In genomic region chr9:45839139-45839981, GRCm38 (mm10) we compare ENCODE assay signal across 8 mouse cellular contexts. TPM values are rescaled to one million over a fixed set of nuclear protein-coding genes. Genes with fewer than 3 reads are reported as not detected.
DNase-seq lines count a peak whose midpoint lies in the region; ATAC-seq lines count a peak whose summit lies in the region.

No protein-coding gene starts in this region.

- WGBS in midbrain, embryonic 10.5 days, result 14% methylated on average over 17 of the region's 17 CpGs

- H3K27me3 ChIP-seq in midbrain, embryonic 10.5 days (ENCODE audit: low read depth, poor library complexity, severe bottlenecking), result no peaks in the 10 kb centered on the region

- no peaks in the 10 kb centered on the region for H3K9me3 ChIP-seq in midbrain, embryonic 10.5 days (replicated peaks)

- H3K27ac ChIP-seq in midbrain, embryonic 10.5 days (replicated peaks), result peak overlapping the region; percentile 82

- intact Hi-C loops in gastrocnemius, postnatal 36 days (cut with DNase I), result no loop called here

- H3K4me3 ChIP-seq in midbrain, embryonic 10.5 days, result peak overlapping the region; percentile 89

- DNase-seq in cerebellum, adult 11 months, result no peak
- DNase-seq in cerebellum, adult 18-20 months, result peak; percentile 43 to 51
- peak; percentile 28 to 32 for DNase-seq in gastrocnemius, postnatal 36 days
- DNase-seq in kidney, postnatal 25 days, result peak; percentile 20 to 70
- no peak for DNase-seq in midbrain, embryonic 10.5 days (ENCODE audit: low spot score)
- DNase-seq in layer of hippocampus, postnatal 25 days (ENCODE audit: extremely low spot score in 1 of 2, low spot score in 1 of 2), result no peak
- no peak for DNase-seq in thymus, adult 18-20 months

- 0 out of 2 replicates have a peak, but pooled peaks have one; percentile 11 for ATAC-seq in cerebellum, adult (ENCODE audit: insufficient number of reproducible peaks, low FRiP score, low TSS enrichment)

- H3K36me3 ChIP-seq in midbrain, embryonic 10.5 days, result no peaks in the 10 kb centered on the region

- H3K4me1 ChIP-seq in midbrain, embryonic 10.5 days, result peaks cover 44% of the 10 kb centered on the region

RNA-seq across cellular contexts. Expression of gene Bace1, which starts 1.0 kb away (rescaled TPM):
- total RNA-seq in gastrocnemius, postnatal 36 days (2021), result 10 to 100 TPM; 37.5 to 47.4 TPM
- polyA plus RNA-seq in midbrain, embryonic 10.5 days (2016; fragmentation: Nextera tagmentation; extraction: Ambion mirVana), result 20.7 and 29.0 TPM in 2 replicates
- total RNA-seq in layer of hippocampus, postnatal 25 days (2021), result 100 to 1,000 TPM in 1 of 2 experiments, 10 to 100 TPM in 1; 95.4 to 107 TPM

RNA-seq across cellular contexts. Expression of gene Cep164, which starts 10.9 kb away (rescaled TPM):
- 1 to 10 TPM; 2.1 to 3.8 TPM for total RNA-seq in gastrocnemius, postnatal 36 days (2021)
- 17.0 and 17.4 TPM in 2 replicates for polyA plus RNA-seq in midbrain, embryonic 10.5 days (2016; fragmentation: Nextera tagmentation; extraction: Ambion mirVana)
- 10 to 100 TPM in 1 of 2 experiments, 1 to 10 TPM in 1; 9.0 to 14.8 TPM for total RNA-seq in layer of hippocampus, postnatal 25 days (2021)

Comparison
In these comparisons a context has a peak if more than half of its experiments do, and no peak if none do; other contexts are left out.
1. DNase-seq: peak in cerebellum, adult 18-20 months (2 of 2), gastrocnemius, postnatal 36 days (2 of 2) and kidney, postnatal 25 days (2 of 2); none in cerebellum, adult 11 months (single experiment), midbrain, embryonic 10.5 days (single experiment), layer of hippocampus, postnatal 25 days (0 of 2) and thymus, adult 18-20 months (0 of 2).